Mouse (Mus musculus) G1E (cell line): Measurements from ENCODE around the gene Acot4. TPM values are rescaled to one million over a fixed set of nuclear protein-coding genes. Genes with fewer than 3 reads are reported as not detected.

Experiments used
- ATAC-seq: 2 replicates; pipeline ENCODE4 v1.8.0; 2016; ENCODE audit warnings: mild to moderate bottlenecking; ENCODE audit not compliant: insufficient number of reproducible peaks, poor library complexity, low FRiP score, severe bottlenecking; ENCODE audit errors: extremely low read depth
- DNase-seq: peaks from one replicate; pipeline ENCODE4 v3.0.0; 2012; ENCODE audit warnings: low spot score
- H3K27me3 ChIP-seq: 2 replicates; pipeline ENCODE4 v1.6.1; 2012; ENCODE audit warnings: mild to moderate bottlenecking, low read length, inconsistent platforms; ENCODE audit not compliant: insufficient read depth
- H3K36me3 ChIP-seq: replicated peaks from 2 replicates; pipeline ENCODE3; 2012; ENCODE audit warnings: mild to moderate bottlenecking, inconsistent platforms
- H3K4me1 ChIP-seq: 2 replicates; pipeline ENCODE4 v1.6.1; 2012; ENCODE audit warnings: low read depth, low read length, inconsistent platforms, mixed read lengths; ENCODE audit not compliant: insufficient read depth
- H3K4me3 ChIP-seq: 2 replicates; pipeline ENCODE4 v1.5.1; 2012; ENCODE audit warnings: low read depth, mild to moderate bottlenecking, inconsistent platforms, low read length, moderate library complexity, mixed read lengths
- H3K9me3 ChIP-seq: replicated peaks from 2 replicates; pipeline ENCODE4 v1.6.1; 2012; ENCODE audit warnings: inconsistent platforms
- CTCF ChIP-seq: IDR thresholded peaks from 2 replicates; pipeline ENCODE4 v1.5.1; 2012; ENCODE audit warnings: low read depth, low read length, inconsistent platforms, mixed read lengths
- GATA1 ChIP-seq: IDR thresholded peaks from 2 replicates; pipeline ENCODE4 v1.6.1; 2012; ENCODE audit warnings: borderline replicate concordance, low read length, inconsistent platforms, mixed read lengths
- GATA2 ChIP-seq: IDR thresholded peaks from 2 replicates; pipeline ENCODE4 v1.6.1; 2012; ENCODE audit warnings: low read depth, low read length, inconsistent platforms, borderline replicate concordance
- POLR2AphosphoS5 ChIP-seq: IDR thresholded peaks from 2 replicates; pipeline ENCODE4 v1.6.1; 2012; ENCODE audit warnings: low read depth, low read length, inconsistent platforms; ENCODE audit not compliant: insufficient replicate concordance
- TAL1 ChIP-seq: conservative IDR thresholded peaks from 2 replicates; pipeline ENCODE4 v1.6.1; 2012; ENCODE audit warnings: low read depth, low read length, inconsistent platforms, mixed read lengths
- polyA plus RNA-seq: library from polyadenylated mRNA; stranded (reverse); fragments of >175 nt; gene quantifications from 2 replicates; pipeline ENCODE4 v1.2.3, GENCODE M21; 2012
- total RNA-seq, 2 experiments: library from RNA; stranded (forward) in 1 of 2; stranded (reverse) in 1 of 2; fragments of 200-1000 nt in 1 of 2; fragments of >200 nt in 1 of 2; fragmentation: Nextera tagmentation in 1 of 2; gene quantifications; 2 replicates each; pipeline ENCODE4 v1.2.3; 2014 to 2017

Gene Acot4
- total and polyA plus RNA-seq, 3 experiments: 0.05 TPM; not detected in 2

DNA sequence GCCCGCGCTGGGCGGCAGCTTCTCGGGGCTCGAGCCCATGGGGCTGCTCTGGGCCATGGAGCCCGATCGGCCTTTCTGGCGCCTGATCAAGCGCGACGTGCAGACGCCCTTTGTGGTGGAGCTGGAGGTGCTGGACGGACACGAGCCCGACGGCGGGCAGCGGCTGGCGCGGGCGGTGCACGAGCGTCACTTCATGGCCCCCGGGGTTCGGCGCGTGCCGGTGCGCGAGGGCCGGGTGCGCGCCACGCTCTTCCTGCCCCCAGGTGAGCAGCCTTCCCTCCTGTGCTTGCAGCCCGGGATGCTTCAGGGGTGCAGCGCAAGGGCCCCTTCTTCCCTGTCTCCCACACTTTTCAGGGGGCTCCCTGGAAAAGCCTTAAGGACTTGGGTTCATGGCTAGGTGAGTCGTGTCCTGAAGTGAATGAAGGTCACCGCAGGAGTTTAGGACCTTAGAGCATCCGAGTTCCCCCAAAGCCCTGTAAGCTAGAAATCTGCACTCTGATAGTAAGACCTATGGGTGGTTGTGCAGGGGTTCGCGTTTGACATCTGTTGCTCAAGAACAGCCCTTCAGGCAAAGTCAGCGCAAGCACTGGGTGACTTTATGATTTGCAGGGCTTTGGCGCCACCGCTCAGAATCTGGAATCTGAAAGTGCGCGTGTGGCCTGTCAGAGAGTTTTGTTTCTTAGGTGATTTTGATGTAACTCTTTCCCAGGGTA, 15.7 kb downstream of the Acot4 start:
- Histone ChIP-seq H3K27me3 (peaks cover 43% of the 10 kb centered on the region), H3K36me3 (no peaks in the 10 kb centered on the region), H3K4me1 (peaks cover 10% of the 10 kb centered on the region), H3K9me3 (peaks cover 6% of the 10 kb centered on the region), H3K4me3 (no peak overlapping the region)
- DNase-seq (no peak), ATAC-seq (no peak)
- TF ChIP-seq GATA1: no peak
- no peak for TF ChIP-seq POLR2AphosphoS5
- no peak for TF ChIP-seq CTCF

DNA sequence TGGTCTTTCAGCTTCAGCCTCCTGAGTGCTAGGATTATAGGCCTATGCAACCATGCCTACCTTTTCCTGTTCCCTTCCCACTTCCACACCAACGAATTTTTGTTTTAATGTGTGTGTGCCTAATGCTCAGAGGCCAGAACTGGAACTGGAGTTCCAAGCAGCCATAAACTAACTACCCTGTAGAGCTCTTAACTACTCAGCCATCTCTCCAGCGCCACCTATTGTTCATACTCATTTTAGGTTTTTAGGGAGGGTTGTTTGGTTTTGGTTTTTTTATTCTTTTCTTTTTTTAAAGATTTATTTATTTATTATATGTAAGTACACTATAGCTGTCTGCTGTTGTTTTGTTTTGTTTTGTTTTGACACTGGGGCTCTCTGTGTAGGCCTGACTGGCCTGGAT, 22.8 kb downstream of the Acot4 start:
- no peak for DNase-seq
- no peak; the same call in 1 of the 2 replicates for ATAC-seq

DNA sequence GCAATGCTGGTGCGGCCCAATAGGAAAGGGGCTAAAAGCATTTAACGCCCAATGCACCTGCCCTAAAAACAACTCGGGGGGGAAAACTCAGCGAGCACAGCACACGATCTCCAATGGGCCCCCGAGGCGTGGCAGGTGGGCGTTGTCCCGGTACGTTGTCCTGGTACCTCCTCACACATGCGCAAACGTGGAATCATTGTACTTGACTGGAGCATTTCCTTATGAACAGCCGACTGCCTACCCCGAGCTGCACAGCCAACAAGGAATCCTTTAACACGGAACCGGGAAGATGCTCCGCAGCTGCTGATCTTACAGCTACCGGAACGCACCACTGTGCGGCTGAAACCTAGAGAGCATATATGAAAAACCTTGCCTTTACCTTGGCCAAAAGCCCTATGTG, 24.2 kb downstream of the Acot4 start:
- Histone ChIP-seq H3K27me3 (peaks cover 37% of the 10 kb centered on the region), H3K9me3 (peaks cover 3% of the 10 kb centered on the region; the same call in 1 of the 2 replicates), H3K4me3 (no peak overlapping the region), H3K4me1 (peaks cover 3% of the 10 kb centered on the region), H3K36me3 (no peaks in the 10 kb centered on the region)
- TF ChIP-seq TAL1 (no peak), POLR2AphosphoS5 (no peak), GATA1 (no peak), GATA2 (no peak), CTCF (no peak)
- DNase-seq (no peak), ATAC-seq (no peak)

More for the DNA sequence above, 22.8 kb downstream of the Acot4 start:
- Histone ChIP-seq H3K9me3 (peaks cover 3% of the 10 kb centered on the region; the same call in 1 of the 2 replicates), H3K4me3 (no peak overlapping the region), H3K27me3 (peaks cover 36% of the 10 kb centered on the region), H3K36me3 (no peaks in the 10 kb centered on the region), H3K4me1 (peaks cover 3% of the 10 kb centered on the region)
- TF ChIP-seq CTCF (peak; percentile 38; the same call in 1 of the 2 replicates), GATA2 (no peak)

GRCm38 (mm10) chr12:84063228-84063627, 25.0 kb downstream of the Acot4 start:
- TF ChIP-seq CTCF (no peak), GATA2 (no peak), GATA1 (no peak), POLR2AphosphoS5 (no peak), TAL1 (no peak)
- peaks cover 3% of the 10 kb centered on the region; the same call in 1 of the 2 replicates for H3K9me3 ChIP-seq
- peaks cover 38% of the 10 kb centered on the region for H3K27me3 ChIP-seq
- no peak overlapping the region for H3K4me3 ChIP-seq
- no peaks in the 10 kb centered on the region for H3K36me3 ChIP-seq
- no peak for ATAC-seq
- no peak for DNase-seq
- peaks cover 3% of the 10 kb centered on the region for H3K4me1 ChIP-seq

DNA sequence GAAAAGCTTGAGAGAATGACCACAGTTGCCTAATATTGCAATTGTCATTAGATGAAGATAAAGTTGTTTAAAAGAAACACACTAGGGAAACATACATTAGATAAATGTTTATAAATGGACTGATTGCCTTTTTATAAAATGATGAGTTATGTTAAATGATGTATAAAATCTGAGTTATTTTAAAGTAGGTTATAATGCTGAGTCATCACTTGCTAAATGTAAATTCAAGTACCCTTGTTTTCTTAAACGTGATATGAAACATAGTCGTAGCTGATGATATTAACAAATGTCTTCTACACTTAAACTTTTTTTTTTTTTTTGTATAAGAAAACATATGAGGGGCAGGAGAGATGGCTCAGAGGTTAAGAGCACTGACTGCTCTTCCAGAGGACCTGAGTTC, 25.7 kb downstream of the Acot4 start:
- DNase-seq (no peak), ATAC-seq (no peak)
- no peak overlapping the region for H3K4me3 ChIP-seq
- H3K36me3 ChIP-seq: no peaks in the 10 kb centered on the region
- peaks cover 36% of the 10 kb centered on the region for H3K27me3 ChIP-seq
- peaks cover 3% of the 10 kb centered on the region for H3K4me1 ChIP-seq
- H3K9me3 ChIP-seq: peaks cover 3% of the 10 kb centered on the region; the same call in 1 of the 2 replicates
- no peak for TF ChIP-seq CTCF
- no peak for TF ChIP-seq GATA2
- TF ChIP-seq GATA1: no peak
- no peak for TF ChIP-seq POLR2AphosphoS5
- TF ChIP-seq TAL1: no peak

GRCm38 (mm10) chr12:84064621-84065020, 26.4 kb downstream of the Acot4 start:
- Histone ChIP-seq H3K4me1 (peaks cover 3% of the 10 kb centered on the region), H3K36me3 (no peaks in the 10 kb centered on the region), H3K27me3 (peaks cover 37% of the 10 kb centered on the region), H3K9me3 (peaks cover 3% of the 10 kb centered on the region; the same call in 1 of the 2 replicates), H3K4me3 (no peak overlapping the region)
- TF ChIP-seq TAL1: no peak
- no peak for TF ChIP-seq POLR2AphosphoS5
- TF ChIP-seq GATA1: no peak
- TF ChIP-seq CTCF: no peak
- TF ChIP-seq GATA2: no peak
- DNase-seq (no peak), ATAC-seq (no peak)
